Mouse (Mus musculus) testis, adult 2 months (tissue): Measurements from ENCODE around the gene Leo1.

Experiments
- CTCF ChIP-seq: fragments of 200-500 bp; IDR thresholded peaks from 2 replicates; pipeline ENCODE4 v1.5.1; 2012; ENCODE audit warnings: low read depth, mild to moderate bottlenecking, inconsistent platforms, low read length, moderate library complexity; ENCODE audit not compliant: control insufficient read depth, insufficient read depth, insufficient replicate concordance
- POLR2A ChIP-seq: fragments of 200-500 bp; IDR thresholded peaks from 2 replicates; pipeline ENCODE4 v1.6.1; 2012; ENCODE audit warnings: low read depth, mild to moderate bottlenecking, inconsistent platforms, low read length, moderate library complexity; ENCODE audit not compliant: control insufficient read depth

GRCm38 (mm10) chr9:75425796-75426391 lies 15.4 kb upstream of the Leo1 start:
- TF ChIP-seq POLR2A = no peak
- TF ChIP-seq CTCF = no peak
